Mouse (Mus musculus): ENCODE measurements at regions not wholly inside any gene's neighbourhood (a gene's known extent, or its start where the extent isn't known, plus 50 kb on each side); places are given as distances from the start of the nearest gene placed in this dataset.

DNA sequence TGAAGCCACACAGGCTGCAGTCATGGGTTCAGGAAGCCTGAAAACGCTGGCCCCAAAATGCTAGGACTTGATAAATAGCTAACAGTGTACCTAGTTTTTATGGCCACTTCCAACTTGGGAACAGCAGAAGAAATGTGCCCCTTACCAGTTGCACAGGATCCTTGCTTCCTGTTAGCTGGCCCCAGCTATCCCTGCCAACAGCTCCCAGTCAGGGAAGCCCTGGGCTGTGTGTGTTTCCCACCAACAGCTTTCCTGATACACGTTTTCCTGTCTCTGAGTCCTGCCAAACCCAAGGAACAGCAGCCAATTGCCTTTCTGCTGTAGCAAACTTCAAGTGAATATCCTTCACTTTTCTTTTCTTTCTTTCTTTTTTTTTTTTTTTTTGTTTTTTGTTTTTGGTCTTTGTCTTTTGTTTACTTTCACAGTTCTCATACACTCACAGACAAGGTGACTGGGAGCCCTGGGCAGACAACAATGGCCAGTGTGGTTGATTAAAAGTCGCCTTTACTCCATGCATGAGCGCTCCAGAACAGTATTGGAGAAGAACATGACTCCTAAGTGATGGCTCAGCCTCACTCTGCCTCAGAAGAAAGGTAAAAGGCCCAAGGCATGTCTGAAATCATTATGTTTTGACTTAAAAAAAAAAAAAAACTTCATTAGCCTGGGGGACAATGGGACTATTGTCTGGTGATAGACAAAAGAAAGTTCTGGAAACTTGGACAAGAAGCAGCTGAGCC, 151.7 kb downstream of the Bcl2l11 start:
- H3K4me3 ChIP-seq (ENCODE audit: low read depth, low read length) = no peak overlapping the region
- peaks cover 10% of the 10 kb centered on the region for H3K4me1 ChIP-seq (ENCODE audit: control insufficient read depth, insufficient read depth, insufficient read length, low read length)
- H3K27me3 ChIP-seq (ENCODE audit: control insufficient read depth, insufficient read depth, low read length) = no peaks in the 10 kb centered on the region
- no peaks in the 10 kb centered on the region for H3K36me3 ChIP-seq (ENCODE audit: control insufficient read depth, insufficient read depth, low read length)
- 75% methylated on average over 4 of the region's 4 CpGs for WGBS
- TF ChIP-seq CTCF (IDR thresholded peaks at IDR 0.05; ENCODE audit: extremely low read depth, insufficient read length, insufficient replicate concordance, low read depth, low read length) = no peak
- no peak for TF ChIP-seq POLR2A (IDR thresholded peaks at IDR 0.05; ENCODE audit: low read depth, low read length)
- H3K27ac ChIP-seq (ENCODE audit: insufficient read depth, low read depth, low read length) = no peak overlapping the region

DNA sequence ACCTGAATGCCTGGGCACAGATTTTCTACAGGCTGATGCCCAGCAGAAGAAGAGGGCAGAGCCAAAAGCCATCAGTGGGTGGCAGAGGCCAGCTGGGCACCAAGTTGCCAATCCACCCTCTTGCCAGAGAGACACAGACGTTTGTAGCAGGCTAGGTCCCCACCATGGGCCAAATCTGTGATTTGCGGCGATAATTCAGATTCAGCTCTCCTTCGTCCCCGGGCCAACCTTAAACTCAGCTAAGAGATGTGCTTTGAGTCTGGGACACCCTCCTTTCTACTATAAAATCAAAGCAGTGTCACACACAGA, 152.2 kb downstream of the Bcl2l11 start:
- TF ChIP-seq POLR2A (IDR thresholded peaks at IDR 0.05; ENCODE audit: low read depth, low read length) = no peak
- no peak for TF ChIP-seq CTCF (IDR thresholded peaks at IDR 0.05; ENCODE audit: extremely low read depth, insufficient read length, insufficient replicate concordance, low read depth, low read length)
- no peak overlapping the region for H3K4me3 ChIP-seq (ENCODE audit: low read depth, low read length)
- no peaks in the 10 kb centered on the region for H3K27me3 ChIP-seq (ENCODE audit: control insufficient read depth, insufficient read depth, low read length)
- WGBS = 77% methylated on average over 5 of the region's 5 CpGs
- H3K27ac ChIP-seq (ENCODE audit: insufficient read depth, low read depth, low read length) = no peak overlapping the region
- peaks cover 6% of the 10 kb centered on the region for H3K4me1 ChIP-seq (ENCODE audit: control insufficient read depth, insufficient read depth, insufficient read length, low read length)
- H3K36me3 ChIP-seq (ENCODE audit: control insufficient read depth, insufficient read depth, low read length) = no peaks in the 10 kb centered on the region

DNA sequence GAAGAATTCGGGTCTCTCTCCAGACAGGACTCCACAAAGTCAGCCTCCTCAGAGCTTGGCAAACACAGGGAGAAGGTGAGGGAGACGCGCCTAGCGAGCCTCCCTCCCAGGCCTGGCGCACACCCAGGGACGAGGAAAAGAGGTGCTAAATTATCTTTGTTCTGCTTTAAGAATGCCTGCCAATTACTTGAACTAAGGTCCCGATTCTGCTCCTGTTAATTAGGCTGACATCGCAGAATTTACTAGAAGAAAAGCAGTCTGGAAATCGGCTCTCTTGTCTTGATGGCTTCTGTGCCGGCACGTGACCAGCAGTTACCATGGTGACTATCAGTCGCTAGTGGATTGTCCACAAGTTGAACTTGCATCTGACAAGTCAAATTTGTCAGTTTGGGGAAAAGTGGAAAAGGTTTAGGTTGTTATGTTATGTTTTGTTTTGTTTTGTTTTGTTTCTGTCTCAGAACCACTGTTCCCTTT, 152.8 kb downstream of the Bcl2l11 start:
- no peaks in the 10 kb centered on the region for H3K27me3 ChIP-seq (ENCODE audit: control insufficient read depth, insufficient read depth, low read length)
- TF ChIP-seq CTCF (IDR thresholded peaks at IDR 0.05; ENCODE audit: extremely low read depth, insufficient read length, insufficient replicate concordance, low read depth, low read length) (no peak), POLR2A (IDR thresholded peaks at IDR 0.05; ENCODE audit: low read depth, low read length) (no peak)
- H3K4me1 ChIP-seq (ENCODE audit: control insufficient read depth, insufficient read depth, insufficient read length, low read length) = peaks cover 6% of the 10 kb centered on the region
- H3K36me3 ChIP-seq (ENCODE audit: control insufficient read depth, insufficient read depth, low read length) = no peaks in the 10 kb centered on the region
- WGBS = 14% methylated on average over 12 of the region's 12 CpGs
- peak overlapping the region; percentile 24; the same call in 1 of the 2 replicates for H3K4me3 ChIP-seq (ENCODE audit: low read depth, low read length)
- no peak overlapping the region for H3K27ac ChIP-seq (ENCODE audit: insufficient read depth, low read depth, low read length)

DNA sequence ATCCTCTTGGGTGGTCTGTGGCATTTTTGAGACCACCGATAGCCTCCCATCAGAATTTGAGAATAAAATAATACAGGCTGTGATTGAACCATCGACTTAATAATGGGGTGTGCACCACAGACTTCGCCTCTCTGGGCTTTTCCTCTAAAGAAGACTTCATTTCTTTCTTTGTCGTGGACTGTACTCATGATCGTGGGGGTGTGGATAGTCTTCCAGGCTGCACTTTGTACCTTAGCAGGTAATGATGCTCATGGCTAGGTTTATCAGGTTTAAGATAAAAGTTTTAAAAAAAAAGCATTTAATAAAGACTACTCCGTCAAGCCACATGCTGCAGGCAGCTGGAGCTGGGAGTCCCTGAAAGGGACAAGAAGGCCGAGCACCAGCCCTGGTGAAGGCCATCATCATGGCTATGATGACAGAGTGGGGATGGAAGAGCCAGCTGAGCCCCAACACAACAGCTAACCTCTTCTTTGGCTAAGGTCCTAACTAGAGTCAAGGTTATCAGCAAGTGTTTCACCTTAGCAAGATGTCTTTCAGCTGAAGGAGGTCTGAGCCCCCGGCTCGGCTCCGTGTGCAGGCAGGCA, 153.4 kb downstream of the Bcl2l11 start:
- Histone ChIP-seq H3K36me3 (ENCODE audit: control insufficient read depth, insufficient read depth, low read length) (no peaks in the 10 kb centered on the region), H3K4me1 (ENCODE audit: control insufficient read depth, insufficient read depth, insufficient read length, low read length) (peaks cover 6% of the 10 kb centered on the region), H3K27ac (ENCODE audit: insufficient read depth, low read depth, low read length) (no peak overlapping the region), H3K27me3 (ENCODE audit: control insufficient read depth, insufficient read depth, low read length) (no peaks in the 10 kb centered on the region), H3K4me3 (ENCODE audit: low read depth, low read length) (no peak overlapping the region)
- 51% methylated on average over 10 of the region's 10 CpGs for WGBS
- TF ChIP-seq POLR2A (IDR thresholded peaks at IDR 0.05; ENCODE audit: low read depth, low read length) (no peak), CTCF (IDR thresholded peaks at IDR 0.05; ENCODE audit: extremely low read depth, insufficient read length, insufficient replicate concordance, low read depth, low read length) (no peak)

DNA sequence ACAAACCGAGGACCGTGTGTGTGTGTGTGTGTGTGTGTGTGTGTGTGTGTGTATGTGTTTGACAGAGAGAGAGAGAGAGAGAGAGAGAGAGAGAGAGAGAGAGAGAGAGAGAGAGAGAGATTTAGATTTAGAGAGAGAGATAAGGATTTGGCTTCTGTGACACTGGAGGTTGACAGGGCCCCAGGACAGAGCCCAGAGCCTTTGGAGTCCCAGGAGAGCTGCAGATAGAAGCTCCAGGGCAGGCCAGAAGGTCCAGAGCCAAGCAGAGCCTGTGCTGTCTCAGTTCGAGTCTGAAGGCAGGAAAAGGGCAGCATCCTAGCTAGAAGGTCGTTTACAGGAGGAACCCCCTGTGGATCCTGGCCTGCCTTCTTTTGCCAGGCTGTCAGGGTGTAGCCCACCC, 156.8 kb downstream of the Bcl2l11 start:
- peaks cover 9% of the 10 kb centered on the region for H3K4me1 ChIP-seq (ENCODE audit: control insufficient read depth, insufficient read depth, insufficient read length, low read length)
- H3K27me3 ChIP-seq (ENCODE audit: control insufficient read depth, insufficient read depth, low read length) = no peaks in the 10 kb centered on the region
- TF ChIP-seq POLR2A (IDR thresholded peaks at IDR 0.05; ENCODE audit: low read depth, low read length) (no peak), CTCF (IDR thresholded peaks at IDR 0.05; ENCODE audit: extremely low read depth, insufficient read length, insufficient replicate concordance, low read depth, low read length) (no peak)
- H3K4me3 ChIP-seq (ENCODE audit: low read depth, low read length) = no peak overlapping the region
- H3K36me3 ChIP-seq (ENCODE audit: control insufficient read depth, insufficient read depth, low read length) = no peaks in the 10 kb centered on the region
- no peak overlapping the region for H3K27ac ChIP-seq (ENCODE audit: insufficient read depth, low read depth, low read length)
- 59% methylated on average over 4 of the region's 4 CpGs for WGBS

DNA sequence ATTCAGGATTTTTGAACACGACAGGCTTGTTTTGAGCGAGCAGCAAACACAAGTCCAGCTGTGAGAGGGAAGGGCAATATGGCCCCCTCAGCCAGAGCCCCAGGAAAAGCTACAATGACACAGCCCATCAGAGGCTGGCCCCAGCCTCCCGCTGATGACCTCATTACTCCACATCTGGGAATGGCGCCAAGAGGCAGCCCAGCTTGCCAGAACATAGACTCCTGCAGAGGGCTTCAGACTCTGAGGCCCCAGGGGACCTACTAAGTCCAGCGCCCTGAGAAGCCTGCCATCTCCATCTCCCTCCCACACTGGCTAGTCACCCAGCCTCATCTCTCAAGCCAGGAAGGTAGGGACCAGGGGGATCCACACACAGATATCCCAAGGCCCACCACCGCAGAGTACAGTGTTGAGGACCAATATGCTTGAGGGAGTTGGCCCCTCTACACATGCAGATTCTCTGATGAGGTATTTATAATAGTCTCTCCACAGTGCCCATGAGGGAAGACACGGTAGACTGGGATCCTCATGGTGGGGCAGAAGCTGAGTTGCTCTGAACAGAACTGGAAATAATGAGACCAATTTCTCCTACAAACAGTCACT, 159.1 kb downstream of the Bcl2l11 start:
- Histone ChIP-seq H3K36me3 (ENCODE audit: control insufficient read depth, insufficient read depth, low read length) (no peaks in the 10 kb centered on the region), H3K27ac (ENCODE audit: insufficient read depth, low read depth, low read length) (no peak overlapping the region), H3K4me1 (ENCODE audit: control insufficient read depth, insufficient read depth, insufficient read length, low read length) (peaks cover 2% of the 10 kb centered on the region; the same call in 1 of the 2 replicates), H3K27me3 (ENCODE audit: control insufficient read depth, insufficient read depth, low read length) (no peaks in the 10 kb centered on the region), H3K4me3 (ENCODE audit: low read depth, low read length) (no peak overlapping the region)
- WGBS = 31% methylated on average over 7 of the region's 7 CpGs
- TF ChIP-seq POLR2A (IDR thresholded peaks at IDR 0.05; ENCODE audit: low read depth, low read length) (no peak), CTCF (IDR thresholded peaks at IDR 0.05; ENCODE audit: extremely low read depth, insufficient read length, insufficient replicate concordance, low read depth, low read length) (no peak)

DNA sequence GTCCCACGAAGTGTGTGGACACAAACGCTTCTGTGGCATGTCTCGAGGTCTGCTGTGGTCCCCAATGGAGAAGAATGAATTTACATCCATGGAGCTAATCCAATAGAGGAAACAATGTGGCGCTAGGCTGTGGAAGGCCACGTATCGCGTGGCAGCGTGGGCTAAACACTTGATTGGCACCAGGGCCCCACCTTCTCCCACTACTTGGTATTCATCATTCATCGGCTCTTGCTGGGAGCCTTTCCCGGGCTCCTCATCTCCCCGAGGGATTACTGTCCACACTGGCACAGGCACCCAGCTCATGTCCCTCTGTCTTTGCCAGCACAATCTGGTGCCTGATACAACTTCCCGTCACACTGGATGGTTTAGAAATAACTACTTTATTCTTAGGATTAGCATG, 159.6 kb downstream of the Bcl2l11 start:
- 93% methylated on average over 12 of the region's 12 CpGs for WGBS
- Histone ChIP-seq H3K4me1 (ENCODE audit: control insufficient read depth, insufficient read depth, insufficient read length, low read length) (peaks cover 2% of the 10 kb centered on the region; the same call in 1 of the 2 replicates), H3K4me3 (ENCODE audit: low read depth, low read length) (no peak overlapping the region), H3K36me3 (ENCODE audit: control insufficient read depth, insufficient read depth, low read length) (no peaks in the 10 kb centered on the region), H3K27ac (ENCODE audit: insufficient read depth, low read depth, low read length) (no peak overlapping the region), H3K27me3 (ENCODE audit: control insufficient read depth, insufficient read depth, low read length) (no peaks in the 10 kb centered on the region)
- TF ChIP-seq POLR2A (IDR thresholded peaks at IDR 0.05; ENCODE audit: low read depth, low read length) (no peak), CTCF (IDR thresholded peaks at IDR 0.05; ENCODE audit: extremely low read depth, insufficient read length, insufficient replicate concordance, low read depth, low read length) (no peak)

All from small intestine, adult 2 months (tissue).